Mouse (Mus musculus) kidney, adult 2 months (tissue): ENCODE data around the gene Cd248. TPM values are rescaled to one million over a fixed set of nuclear protein-coding genes. Genes with fewer than 3 reads are reported as not detected.

Experiments
- DNase-seq: peaks from one replicate; pipeline ENCODE4 v3.0.0; 2021
- H3K27ac ChIP-seq: fragments of 200-500 bp; 2 replicates; pipeline ENCODE4 v1.5.1; 2012; ENCODE audit warnings: low read depth, low read length, control low read depth, inconsistent platforms; ENCODE audit not compliant: insufficient read depth
- H3K27me3 ChIP-seq: fragments of 200-500 bp; replicated peaks from 2 replicates; pipeline ENCODE4 v1.6.1; 2012; ENCODE audit warnings: mild to moderate bottlenecking, moderate library complexity, low read length, inconsistent platforms; ENCODE audit not compliant: control insufficient read depth, insufficient read depth
- H3K36me3 ChIP-seq: fragments of 200-500 bp; 2 replicates; pipeline ENCODE4 v1.6.1; 2012; ENCODE audit warnings: mild to moderate bottlenecking, moderate library complexity, low read length, inconsistent platforms; ENCODE audit not compliant: control insufficient read depth, insufficient read depth
- H3K4me1 ChIP-seq: fragments of 200-500 bp; 2 replicates; pipeline ENCODE4 v1.6.1; 2011; ENCODE audit warnings: low read length; ENCODE audit not compliant: control insufficient read depth, insufficient read depth
- H3K4me3 ChIP-seq: fragments of 200-500 bp; 2 replicates; pipeline ENCODE4 v1.5.1; 2011; ENCODE audit warnings: mild to moderate bottlenecking, low read depth, low read length, control low read depth; ENCODE audit not compliant: insufficient read depth
- CTCF ChIP-seq: fragments of 200-500 bp; conservative IDR thresholded peaks from 2 replicates; pipeline ENCODE4 v1.5.1; 2011; ENCODE audit warnings: low read depth, mild to moderate bottlenecking, control low read depth, low read length, moderate library complexity, mixed read lengths; ENCODE audit not compliant: insufficient read depth, insufficient read length
- POLR2A ChIP-seq: fragments of 200-500 bp; IDR thresholded peaks from one replicate; pipeline ENCODE4 v1.6.1; 2011; ENCODE audit warnings: low read depth, low read length, control low read depth
- WGBS: fragments of 180-500 bp; shearing (Covaris S2); methylation state at CpG from one replicate; pipeline ENCODE4 v1.1.7; 2018; 5-methylcytosine and 5-hydroxymethylcytosine counted together
- polyA plus RNA-seq: library from polyadenylated mRNA; depleted of rRNA; stranded (reverse); fragments of >200 nt; gene quantifications from 2 replicates; pipeline ENCODE4 v1.2.3, GENCODE M21; 2012

Gene Cd248
- polyA plus RNA-seq, 1 experiment = 10.8 TPM

DNA sequence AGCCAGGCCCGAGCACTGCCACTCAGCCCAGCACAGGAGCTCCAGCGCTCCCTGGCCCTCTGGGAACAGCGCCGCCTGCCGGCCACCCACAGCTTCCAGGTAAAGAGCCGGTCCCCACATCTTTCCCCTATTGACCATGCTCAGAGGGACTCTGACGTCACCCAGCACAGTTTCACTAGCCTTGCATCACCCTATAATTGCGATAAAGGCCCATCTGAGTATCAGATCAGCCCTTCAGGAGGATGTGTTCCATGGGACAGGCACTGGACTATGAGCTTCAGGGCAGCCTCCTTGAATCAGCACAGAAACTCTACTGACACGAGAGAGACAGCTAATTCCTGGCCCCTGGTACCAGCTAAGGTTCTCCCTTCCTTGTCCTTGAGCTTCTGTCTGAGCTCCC is 14.0 kb upstream of the Cd248 start:
- Histone ChIP-seq H3K36me3 (no peaks in the 10 kb centered on the region), H3K4me1 (no peaks in the 10 kb centered on the region; the same call in 1 of the 2 replicates), H3K27me3 (no peaks in the 10 kb centered on the region), H3K4me3 (no peak overlapping the region), H3K27ac (no peak overlapping the region)
- TF ChIP-seq POLR2A = no peak
- TF ChIP-seq CTCF = peak; percentile 64
- peak; percentile 37 for DNase-seq
- 36% methylated on average over 9 of the region's 9 CpGs for WGBS

DNA sequence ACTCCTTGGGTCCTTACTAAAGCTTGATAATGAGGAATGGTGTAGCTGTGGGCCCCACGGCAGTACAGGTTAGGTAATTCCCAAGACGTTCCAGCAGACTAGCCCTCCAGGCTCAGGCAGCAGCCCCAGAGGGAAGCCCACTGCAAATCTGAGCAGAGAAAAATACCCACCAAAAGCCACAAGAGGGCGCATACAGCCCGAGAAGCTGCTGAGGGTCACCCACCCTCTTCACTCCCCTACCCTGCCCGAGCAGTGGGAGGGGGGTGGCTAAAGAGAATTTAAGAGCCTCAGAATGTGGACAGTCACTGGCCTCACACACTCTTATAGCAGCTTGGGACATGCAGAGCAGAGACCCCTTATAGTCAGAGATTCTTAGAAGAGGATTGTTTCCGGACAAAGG is 11.6 kb upstream of the Cd248 start:
- peak; percentile 35 for DNase-seq
- TF ChIP-seq POLR2A (no peak), CTCF (peak; percentile 54)
- H3K36me3 ChIP-seq = no peaks in the 10 kb centered on the region
- no peaks in the 10 kb centered on the region for H3K4me1 ChIP-seq
- H3K4me3 ChIP-seq = no peak overlapping the region
- no peak overlapping the region for H3K27ac ChIP-seq
- no peaks in the 10 kb centered on the region for H3K27me3 ChIP-seq
- WGBS = 19% methylated on average over 6 of the region's 6 CpGs

DNA sequence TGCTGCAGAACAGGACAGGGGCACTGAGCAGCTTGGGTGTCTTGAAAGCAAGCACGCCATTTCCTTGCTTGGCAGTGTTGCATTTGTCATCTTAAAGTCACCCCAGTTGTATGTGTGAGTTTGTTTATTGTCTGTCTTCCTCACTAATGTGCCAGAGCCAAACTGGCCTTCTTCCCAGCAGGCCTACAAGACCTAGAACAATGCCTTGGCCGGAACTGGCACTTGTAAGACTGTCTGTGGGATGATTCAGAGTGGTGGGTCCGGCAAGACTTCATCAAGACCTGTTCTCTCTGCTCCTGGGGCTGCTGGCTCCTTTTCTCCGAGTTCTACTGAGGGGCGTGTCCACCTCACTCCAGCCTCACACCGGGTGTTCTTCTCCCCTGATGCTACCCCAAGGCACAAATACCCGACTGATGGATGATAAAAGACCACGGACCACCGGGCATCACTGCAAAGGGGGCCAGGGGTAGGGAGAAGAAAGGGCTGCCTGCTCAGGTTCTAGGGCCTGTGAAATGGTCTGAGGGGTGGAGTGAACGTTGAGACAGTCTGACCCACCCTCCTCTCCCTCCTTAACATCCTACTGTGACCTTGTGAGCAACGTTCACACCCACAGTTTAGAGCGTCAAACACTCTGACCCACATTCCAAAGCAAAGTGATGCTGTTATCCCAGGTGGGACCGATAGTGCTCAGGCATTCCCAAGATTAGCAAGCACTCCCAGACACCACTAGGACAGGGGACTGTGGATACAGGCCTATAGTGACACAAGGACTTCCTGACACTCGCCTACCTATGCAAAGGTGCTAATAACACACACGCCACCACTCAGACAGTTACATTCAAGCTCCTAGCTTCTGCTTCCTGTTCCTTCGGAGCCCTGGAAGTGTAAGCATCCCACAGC is 9.8 kb upstream of the Cd248 start:
- Histone ChIP-seq H3K27me3 (no peaks in the 10 kb centered on the region), H3K27ac (no peak overlapping the region), H3K36me3 (no peaks in the 10 kb centered on the region), H3K4me3 (no peak overlapping the region), H3K4me1 (no peaks in the 10 kb centered on the region)
- 42% methylated on average over 16 of the region's 16 CpGs for WGBS
- no peak for TF ChIP-seq POLR2A
- no peak for TF ChIP-seq CTCF
- no peak for DNase-seq

DNA sequence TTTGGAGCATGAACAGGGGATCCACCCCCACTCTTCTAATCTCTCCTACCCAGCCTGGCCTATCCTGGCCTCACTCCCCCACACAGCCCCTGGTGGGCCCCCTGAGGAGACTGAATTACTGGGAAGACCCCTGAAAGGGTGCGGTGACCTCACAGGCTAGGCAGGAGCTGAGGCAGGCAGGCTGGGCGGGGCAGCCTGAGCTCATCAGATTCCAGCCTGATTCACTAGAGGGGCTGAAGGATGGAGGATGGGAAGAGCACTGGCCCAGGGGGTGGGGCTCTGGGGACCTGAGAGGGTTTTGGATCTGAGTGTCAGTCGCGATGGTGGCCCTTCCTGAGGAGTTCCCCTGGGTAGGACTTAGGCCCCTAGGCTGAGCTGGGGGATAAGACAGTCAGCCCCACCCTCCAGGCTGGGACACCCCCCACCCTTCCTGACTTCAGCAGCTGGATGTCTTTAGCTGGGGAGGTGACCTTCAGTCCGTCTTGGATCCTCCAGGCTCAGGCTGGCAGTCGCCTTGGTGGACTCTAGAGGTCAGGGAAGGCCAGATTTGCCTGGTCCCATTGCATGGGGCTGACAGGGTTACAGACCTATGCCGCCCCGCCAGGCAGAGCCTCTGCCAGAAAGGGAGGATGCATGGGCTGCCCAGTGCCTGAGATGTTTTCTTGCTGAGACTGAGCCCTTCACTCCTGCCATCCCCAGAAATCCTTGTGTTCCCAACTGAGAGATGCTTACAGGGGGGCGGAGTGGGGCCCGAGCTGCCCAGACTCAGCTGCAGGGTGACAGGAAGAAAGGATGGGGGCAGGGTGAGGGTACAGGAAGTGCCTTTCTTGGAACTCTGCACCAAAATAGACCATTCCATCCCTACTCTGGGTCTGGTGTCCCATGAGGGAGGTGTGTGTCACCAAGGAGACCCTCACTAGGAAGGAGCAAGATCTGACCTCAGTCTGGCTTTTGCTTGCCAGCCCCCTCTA is 8.8 kb upstream of the Cd248 start:
- no peaks in the 10 kb centered on the region for H3K27me3 ChIP-seq
- DNase-seq = peak; percentile 41
- H3K27ac ChIP-seq = peak overlapping the region; percentile 14; the same call in 1 of the 2 replicates
- no peaks in the 10 kb centered on the region for H3K36me3 ChIP-seq
- H3K4me1 ChIP-seq = no peaks in the 10 kb centered on the region
- H3K4me3 ChIP-seq = no peak overlapping the region
- no peak for TF ChIP-seq CTCF
- TF ChIP-seq POLR2A = no peak
- 26% methylated on average over 10 of the region's 10 CpGs for WGBS

DNA sequence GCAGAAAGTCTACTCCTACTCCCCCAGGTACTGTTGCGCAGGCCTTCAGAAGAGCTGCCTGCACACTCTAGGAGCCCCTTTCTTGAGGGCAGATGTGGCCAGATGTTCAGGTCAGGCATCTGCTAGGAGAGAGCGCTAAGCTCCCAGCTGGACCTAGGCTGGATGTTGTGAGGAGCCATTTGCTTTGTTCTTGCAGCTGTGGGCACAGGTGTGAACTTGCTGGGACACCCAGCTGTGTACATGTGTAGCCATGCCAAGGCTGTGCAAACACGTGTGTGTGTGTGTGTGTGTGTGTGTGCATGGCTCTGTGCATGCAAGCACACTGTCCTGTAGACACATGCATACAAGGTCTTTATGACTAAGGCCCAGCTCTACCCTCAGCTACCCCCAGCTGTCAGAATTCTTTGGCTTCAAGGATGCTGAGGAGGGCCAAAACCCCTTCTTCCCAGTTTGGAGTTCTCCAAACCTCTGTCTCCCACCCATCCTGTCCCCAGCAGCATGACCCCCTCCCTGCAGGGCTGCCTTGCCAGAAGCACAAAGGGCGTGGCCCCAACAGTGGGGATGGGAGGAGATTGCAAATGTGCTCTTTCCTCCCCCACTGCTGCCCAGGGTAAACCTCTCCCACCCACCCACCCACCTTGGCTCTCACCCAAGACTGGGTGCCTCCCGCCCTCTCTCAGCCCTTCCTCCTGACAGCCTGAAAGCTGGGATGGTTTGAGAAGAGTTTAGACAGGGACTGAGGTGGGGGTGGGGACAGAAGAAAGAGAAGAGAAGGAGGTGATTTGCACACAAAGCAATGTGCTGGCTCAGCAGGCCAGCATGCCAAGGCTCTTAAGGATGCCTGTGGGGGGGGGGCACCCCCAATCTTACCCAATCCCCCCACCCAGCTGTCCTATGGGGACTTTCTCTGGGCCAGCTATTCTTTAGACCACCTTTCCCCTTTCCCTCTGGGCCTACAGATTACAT is 7.2 kb upstream of the Cd248 start:
- no peaks in the 10 kb centered on the region for H3K4me1 ChIP-seq

DNA sequence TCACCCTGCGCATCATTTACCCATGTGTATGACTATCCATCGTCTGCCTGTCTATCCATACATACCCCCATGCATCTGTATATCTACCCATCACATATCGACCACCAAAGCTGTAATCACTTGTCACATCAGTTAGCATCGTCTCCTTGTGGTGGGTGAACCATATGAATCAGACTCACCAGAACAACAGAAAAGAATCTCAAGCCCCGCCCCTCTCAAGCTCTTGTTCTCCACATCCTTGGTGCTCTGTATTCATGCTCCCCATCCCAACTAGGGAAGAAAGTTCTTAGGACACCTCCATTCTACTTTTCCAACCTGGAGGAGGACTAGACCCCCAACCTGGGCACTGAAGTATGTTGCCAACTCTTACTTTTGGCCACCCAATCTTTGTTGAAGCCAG is 5.8 kb upstream of the Cd248 start:
- DNase-seq = no peak
- no peaks in the 10 kb centered on the region for H3K36me3 ChIP-seq
- no peaks in the 10 kb centered on the region for H3K27me3 ChIP-seq
- no peaks in the 10 kb centered on the region; the same call in 1 of the 2 replicates for H3K4me1 ChIP-seq
- no peak overlapping the region for H3K4me3 ChIP-seq
- TF ChIP-seq CTCF (no peak), POLR2A (no peak)
- WGBS = 88% methylated on average over 5 of the region's 5 CpGs
- no peak overlapping the region for H3K27ac ChIP-seq

More for the DNA sequence above, 7.2 kb upstream of the Cd248 start:
- no peak overlapping the region for H3K4me3 ChIP-seq
- H3K36me3 ChIP-seq = no peaks in the 10 kb centered on the region
- H3K27ac ChIP-seq = no peak overlapping the region
- 55% methylated on average over 5 of the region's 5 CpGs for WGBS
- DNase-seq = no peak
- H3K27me3 ChIP-seq = no peaks in the 10 kb centered on the region
- no peak for TF ChIP-seq CTCF
- no peak for TF ChIP-seq POLR2A
